Mouse (Mus musculus) c-Kit-positive CD71-negative TER-119-negative erythroid progenitor cells, embryonic 14.5 days (primary cell): ENCODE measurements around the gene Srsf4.

Source experiments
- DNase-seq: peaks from one replicate; pipeline ENCODE4 v3.0.0-alpha.2; 2013; ENCODE audit warnings: low read depth

Gene Srsf4

GRCm38 (mm10) chr4:131874169-131874536, 736 bp downstream of the Srsf4 start:
- DNase-seq: peak; percentile 32

GRCm38 (mm10) chr4:131874567-131874966, 1.1 kb downstream of the Srsf4 start:
- no peak for DNase-seq

DNA sequence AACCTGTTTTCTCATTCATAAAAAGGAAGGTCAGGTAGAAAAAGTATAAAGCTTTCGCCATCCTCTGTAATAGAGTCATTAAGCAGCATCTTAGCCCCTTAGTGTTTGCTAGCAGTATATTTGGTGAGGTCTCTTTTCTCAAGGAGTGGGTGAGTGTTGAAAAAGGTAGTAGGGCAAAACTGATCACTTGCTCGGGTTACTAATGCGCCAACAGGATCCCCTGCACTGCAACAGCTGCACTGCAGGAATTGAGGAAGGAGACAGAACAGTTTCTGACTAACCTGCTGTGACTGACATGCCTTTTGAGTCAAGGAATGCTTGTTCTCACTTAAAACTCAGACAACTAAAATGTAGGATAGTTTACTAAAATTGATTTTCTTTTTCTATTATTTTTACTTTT, 1.8 kb downstream of the Srsf4 start:
- DNase-seq: no peak

DNA sequence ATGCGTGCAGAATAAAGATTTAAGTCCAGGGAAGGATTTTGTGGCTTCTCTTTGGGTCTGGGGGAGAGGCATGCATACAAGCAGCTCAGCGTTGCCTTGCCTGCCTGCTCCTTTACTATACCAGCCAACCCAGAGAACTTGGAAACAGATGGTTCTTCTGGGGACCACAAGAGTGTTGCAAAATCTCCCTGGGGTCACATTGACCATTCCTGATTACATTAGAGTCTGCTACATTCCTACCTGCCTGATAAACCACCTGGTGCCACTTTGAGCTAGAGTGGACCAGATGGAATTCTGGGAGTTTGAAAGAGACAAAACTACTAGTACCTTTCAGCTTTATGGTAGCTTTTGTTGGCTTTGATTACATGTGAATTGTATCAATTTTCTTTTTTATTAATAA, 3.4 kb downstream of the Srsf4 start:
- DNase-seq: no peak

DNA sequence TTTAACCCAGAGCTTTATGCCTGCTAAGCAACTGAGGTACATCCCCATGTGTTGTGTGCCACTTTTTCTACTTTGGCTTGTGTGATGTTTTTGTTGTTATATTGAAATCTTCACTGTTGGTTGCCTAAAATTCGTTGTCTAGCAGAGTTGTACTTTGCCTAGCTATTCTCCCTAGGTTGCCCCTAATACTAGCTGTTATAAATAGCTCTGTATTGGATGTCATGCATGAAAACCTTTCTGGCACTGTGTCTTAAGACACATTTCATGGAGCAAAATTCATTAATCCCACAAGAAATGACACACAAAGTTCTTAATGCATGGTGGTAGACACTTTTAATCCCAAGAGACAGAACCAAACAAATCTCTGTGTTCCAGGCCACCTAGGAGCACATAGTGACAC, 6.3 kb downstream of the Srsf4 start:
- DNase-seq: no peak

- no peak for DNase-seq
Measured at GRCm38 (mm10) chr4:131881306-131881705, 7.9 kb downstream of the Srsf4 start.

GRCm38 (mm10) chr4:131883571-131883970, 10.2 kb downstream of the Srsf4 start:
- no peak for DNase-seq

DNA sequence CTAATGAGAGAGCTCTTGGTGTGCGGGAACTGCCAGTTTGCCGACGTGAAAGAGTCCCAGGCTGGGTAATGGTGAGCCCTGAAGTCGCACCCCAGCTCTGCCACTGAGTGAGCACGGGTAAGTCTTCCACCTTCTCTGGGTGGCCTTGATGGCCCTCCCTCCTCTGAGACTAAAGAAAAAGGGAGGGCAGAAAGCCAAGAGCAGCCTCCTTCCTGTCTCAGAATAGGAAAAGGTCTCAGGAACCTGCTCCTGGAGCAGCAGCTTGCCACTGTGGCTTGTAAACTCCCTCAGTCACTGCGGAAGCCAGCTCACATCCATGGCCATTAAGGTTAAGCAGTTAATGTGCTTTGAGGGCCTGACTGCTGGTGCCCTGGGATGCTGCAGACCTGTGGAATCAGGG, 12.0 kb downstream of the Srsf4 start:
- DNase-seq: no peak

DNA sequence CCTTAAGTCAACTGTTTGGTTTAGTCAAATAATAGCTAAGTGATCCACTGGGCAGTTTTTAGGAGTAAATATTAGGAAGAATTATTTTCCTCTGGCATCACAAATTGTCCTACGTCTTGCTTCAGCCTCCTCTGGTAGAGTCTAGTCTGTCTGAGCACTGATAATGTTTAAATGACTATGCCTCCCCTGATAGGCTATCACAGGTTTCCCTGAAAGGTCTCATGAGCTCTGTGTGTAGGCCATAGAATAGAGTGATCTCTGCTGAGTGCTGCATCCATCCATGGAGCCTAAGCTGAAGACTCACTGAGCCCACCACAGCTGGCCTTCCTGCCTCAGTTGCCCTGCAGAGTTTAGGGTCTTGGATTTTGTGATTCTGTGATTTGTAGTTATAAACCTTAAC, 15.1 kb downstream of the Srsf4 start:
- no peak for DNase-seq

GRCm38 (mm10) chr4:131890692-131891091, 17.3 kb downstream of the Srsf4 start:
- DNase-seq: no peak

GRCm38 (mm10) chr4:131897109-131897508, 23.7 kb downstream of the Srsf4 start:
- DNase-seq: no peak

DNA sequence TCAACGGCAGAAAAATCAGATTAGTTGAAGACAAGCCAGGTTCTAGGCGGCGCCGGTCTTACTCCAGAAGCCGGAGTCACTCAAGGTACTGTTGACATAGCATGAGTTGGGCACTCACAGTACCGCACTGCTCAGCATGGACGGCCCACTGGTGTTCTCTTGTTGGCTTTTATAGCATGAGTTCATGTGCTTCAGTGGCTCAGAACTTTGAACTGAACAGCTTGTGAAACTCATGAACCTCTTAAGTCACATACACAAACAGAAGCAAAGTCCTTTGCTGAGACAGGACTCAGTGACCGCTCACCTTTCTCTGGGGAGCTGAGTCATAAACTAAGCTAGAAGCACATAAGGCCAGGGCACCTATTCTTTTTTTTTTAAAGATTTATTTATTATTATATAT, 24.4 kb downstream of the Srsf4 start:
- no peak for DNase-seq

GRCm38 (mm10) chr4:131898503-131899179, 25.2 kb downstream of the Srsf4 start:
- no peak for DNase-seq

- no peak for DNase-seq
Measured at GRCm38 (mm10) chr4:131899180-131899554, 25.8 kb downstream of the Srsf4 start.

DNA sequence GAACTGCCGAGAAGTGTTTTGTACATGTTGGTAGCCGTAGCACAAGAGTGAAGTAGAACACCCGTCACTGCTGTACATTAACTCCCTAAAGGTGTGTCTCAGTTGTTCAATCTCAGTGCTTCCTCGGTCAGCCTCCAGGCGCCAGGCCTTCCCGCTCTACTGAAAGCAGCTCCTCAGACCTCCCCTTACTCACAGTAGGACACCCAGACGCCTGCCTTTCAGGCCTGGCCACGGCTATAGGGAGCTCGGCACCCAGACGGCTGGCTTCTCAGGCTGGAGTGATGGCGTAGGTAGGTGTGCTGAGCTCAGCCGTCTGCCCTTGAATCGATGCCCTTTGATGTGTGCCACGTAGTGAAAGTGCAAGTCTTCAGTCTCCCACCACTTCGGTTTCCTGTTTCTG, 27.7 kb downstream of the Srsf4 start:
- DNase-seq: no peak

DNA sequence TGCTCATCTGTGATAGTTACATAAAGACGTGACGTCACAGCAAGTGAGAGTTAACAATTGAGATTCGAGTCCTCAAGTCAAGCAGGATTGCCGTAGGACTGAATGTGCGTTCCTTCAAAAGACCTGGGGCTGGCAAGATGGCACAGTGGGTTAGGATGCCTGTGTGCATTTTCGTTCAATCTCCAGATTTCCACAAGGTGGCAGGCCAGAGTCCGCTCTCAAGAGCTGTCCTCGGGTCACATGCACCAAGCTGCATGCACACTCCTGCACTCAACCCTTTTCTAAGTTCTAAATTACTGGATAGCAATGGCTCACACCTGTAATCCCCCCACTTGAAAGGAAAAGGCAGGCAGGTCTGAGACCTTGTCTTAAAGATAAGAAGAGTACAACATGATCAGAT, 31.1 kb downstream of the Srsf4 start:
- no peak for DNase-seq

GRCm38 (mm10) chr4:131906423-131906822, 33.0 kb downstream of the Srsf4 start:
- no peak for DNase-seq

GRCm38 (mm10) chr4:131907912-131908311, 34.5 kb downstream of the Srsf4 start:
- DNase-seq: no peak

DNA sequence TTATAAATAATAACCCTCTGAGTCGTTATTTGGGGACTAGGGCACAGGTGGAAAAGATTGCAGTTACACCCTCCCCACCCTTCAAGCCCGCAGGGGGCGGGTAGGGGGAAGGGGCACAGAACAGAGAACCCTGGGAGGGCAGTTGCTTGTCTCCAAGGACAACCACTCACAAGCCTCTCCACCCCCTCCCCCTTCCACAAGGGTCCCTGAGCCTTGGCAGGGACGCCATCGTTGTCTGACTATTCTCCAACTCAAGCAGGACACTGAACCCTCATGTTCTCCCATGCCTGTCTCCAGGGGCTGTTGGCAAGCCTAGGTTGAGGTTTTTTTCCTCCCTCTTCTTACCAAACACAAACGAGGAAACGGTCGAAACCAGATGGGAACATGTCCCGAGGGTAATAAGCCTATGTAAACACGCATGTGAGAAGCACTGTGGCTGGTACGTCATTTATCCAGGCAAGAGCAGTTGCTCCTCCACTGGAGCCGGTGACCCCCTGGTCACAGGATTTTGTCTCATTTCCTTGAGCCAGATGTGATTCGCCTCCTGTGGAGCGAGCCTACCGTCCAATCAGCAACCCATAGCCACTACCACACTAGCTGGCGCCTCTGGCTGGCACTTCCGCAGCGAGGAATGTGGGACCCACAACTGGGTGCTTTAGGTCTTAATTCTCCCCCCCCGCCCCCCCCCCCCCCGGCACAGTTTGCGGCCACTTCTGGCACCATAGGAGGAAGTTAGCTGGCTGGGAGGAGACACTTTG, 37.0 kb downstream of the Srsf4 start:
- no peak for DNase-seq

- no peak for DNase-seq
Measured at GRCm38 (mm10) chr4:131911521-131911920, 38.1 kb downstream of the Srsf4 start.

GRCm38 (mm10) chr4:131913526-131913925, 40.1 kb downstream of the Srsf4 start:
- DNase-seq: no peak

DNA sequence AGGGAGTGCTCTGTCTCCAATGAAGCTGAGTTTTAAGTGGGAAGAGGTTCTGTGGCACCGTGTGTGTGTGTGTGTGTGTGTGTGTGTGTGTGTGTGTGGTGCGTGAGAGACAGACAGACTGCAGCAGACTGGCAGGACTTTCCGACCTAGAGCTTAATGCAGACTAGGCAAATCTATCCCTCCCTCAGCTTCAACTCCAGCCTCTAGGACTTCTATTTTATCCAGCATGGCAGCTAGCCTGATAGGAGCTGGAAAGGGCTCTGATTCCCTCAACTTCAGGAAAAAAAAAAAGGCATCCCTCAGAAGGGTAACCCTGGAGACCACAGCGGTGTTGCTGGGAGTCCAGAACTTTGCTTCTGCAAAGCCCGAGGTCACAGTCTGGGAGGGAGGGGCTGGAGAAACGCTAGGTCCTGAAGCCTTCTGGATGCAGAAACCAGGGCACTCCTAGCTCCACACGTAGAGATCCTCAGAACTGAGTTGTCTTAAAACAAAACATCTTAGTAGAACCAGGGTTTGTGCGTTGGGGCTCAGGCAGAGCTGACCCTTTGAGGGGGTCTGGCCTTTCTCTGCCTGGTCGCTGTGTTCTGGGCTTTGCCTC, 40.7 kb downstream of the Srsf4 start:
- DNase-seq: no peak

- DNase-seq: no peak
Measured at GRCm38 (mm10) chr4:131914891-131915469, 41.6 kb downstream of the Srsf4 start.
